Mouse (Mus musculus) brain, embryonic 14.5 days (tissue): ENCODE results near the gene Trim17.
A peak's percentile ranks its signal among the peaks of the same experiment; 100 is the strongest.

Experiments used
- CTCF ChIP-seq: fragments of 200-500 bp; IDR thresholded peaks from 2 replicates; pipeline ENCODE4 v1.5.1; 2012; ENCODE audit warnings: inconsistent platforms, mild to moderate bottlenecking, moderate library complexity, borderline replicate concordance; ENCODE audit not compliant: insufficient read depth, insufficient read length; ENCODE audit errors: extremely low read depth
- POLR2A ChIP-seq: fragments of 200-500 bp; IDR thresholded peaks from 2 replicates; pipeline ENCODE4 v1.6.1; 2012; ENCODE audit warnings: mild to moderate bottlenecking, inconsistent platforms, borderline replicate concordance; ENCODE audit not compliant: poor library complexity, insufficient read depth, insufficient read length, severe bottlenecking; ENCODE audit errors: extremely low read depth

DNA sequence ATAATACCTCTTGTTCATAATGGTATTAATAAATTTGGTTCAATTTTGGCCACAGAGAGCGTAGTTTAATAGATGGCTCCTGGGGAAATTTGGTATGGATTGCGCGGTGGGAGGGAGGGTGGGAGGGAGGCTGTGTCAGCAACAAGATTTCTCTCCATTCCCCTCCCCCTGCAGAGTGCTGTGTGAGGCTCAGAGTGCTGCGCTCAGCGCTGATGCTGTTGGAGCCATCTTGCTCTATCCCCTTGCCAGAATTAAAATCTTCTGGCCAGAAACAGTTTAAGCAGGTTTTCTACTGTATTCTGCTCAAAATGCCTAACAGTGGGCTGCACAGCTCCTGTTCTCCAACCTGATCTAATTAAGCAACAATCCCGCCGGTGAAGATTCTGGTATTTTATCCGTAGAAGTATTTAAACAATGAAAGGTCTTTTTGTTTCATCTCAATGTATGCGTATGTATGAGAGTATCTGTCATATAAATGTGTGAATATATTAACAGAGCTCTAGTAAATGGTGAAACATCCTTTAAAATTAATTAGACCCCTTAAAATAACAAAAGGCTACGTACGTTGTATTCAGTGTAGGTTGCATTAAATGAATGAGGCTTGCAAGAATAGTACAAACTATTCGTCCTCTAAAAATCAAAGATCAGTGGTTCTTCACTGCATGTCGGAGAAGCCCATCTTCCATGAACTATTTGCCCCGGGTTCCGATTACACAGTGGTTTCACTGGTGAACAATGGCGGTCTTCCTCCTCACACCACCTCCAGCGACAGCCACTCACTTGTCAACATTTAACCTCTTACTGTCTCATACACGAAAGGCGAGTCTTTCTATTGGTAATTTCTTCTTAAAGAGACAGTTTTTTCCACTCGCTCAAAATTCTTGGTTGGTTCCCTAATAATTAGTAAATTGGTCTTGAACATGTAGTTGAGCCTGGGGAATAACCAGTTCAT, 4.7 kb upstream of the Trim17 start:
- no peak for TF ChIP-seq CTCF
- peak; percentile 57; the same call in 1 of the 2 replicates for TF ChIP-seq POLR2A
